Mouse (Mus musculus) cerebellum, adult 2 months (tissue): ENCODE results near the gene Col4a4. TPM values are rescaled to one million over a fixed set of nuclear protein-coding genes. Genes with fewer than 3 reads are reported as not detected.

Experiments used
- DNase-seq, 2 experiments: peaks; one replicate each; pipeline ENCODE4 v3.0.0; 2021
- H3K27ac ChIP-seq: fragments of 200-500 bp; 2 replicates; pipeline ENCODE4 v1.5.1; 2012; ENCODE audit warnings: low read length, control low read depth, inconsistent platforms; ENCODE audit not compliant: insufficient read depth
- H3K27me3 ChIP-seq: fragments of 200-500 bp; 2 replicates; pipeline ENCODE4 v1.6.1; 2012; ENCODE audit warnings: inconsistent platforms, mild to moderate bottlenecking, low read length, moderate library complexity; ENCODE audit not compliant: control insufficient read depth, insufficient read depth
- H3K4me1 ChIP-seq: fragments of 200-500 bp; 2 replicates; pipeline ENCODE4 v1.6.1; 2011; ENCODE audit warnings: low read length; ENCODE audit not compliant: control insufficient read depth, insufficient read depth
- H3K4me3 ChIP-seq: fragments of 200-500 bp; replicated peaks from 2 replicates; pipeline ENCODE3; 2011; ENCODE audit warnings: mild to moderate bottlenecking, low read depth, low read length, control low read depth; ENCODE audit not compliant: insufficient read depth
- CTCF ChIP-seq: fragments of 200-500 bp; IDR thresholded peaks from 2 replicates; pipeline ENCODE4 v1.5.1; 2011; ENCODE audit warnings: low read depth, mild to moderate bottlenecking, control low read depth, low read length, moderate library complexity, borderline replicate concordance; ENCODE audit not compliant: insufficient read depth
- POLR2A ChIP-seq: fragments of 200-500 bp; IDR thresholded peaks from 2 replicates; pipeline ENCODE4 v1.6.1; 2011; ENCODE audit warnings: low read length, control low read depth, borderline replicate concordance; ENCODE audit not compliant: insufficient read depth
- WGBS: fragments of 180-500 bp; shearing (Covaris S2); methylation state at CpG from one replicate; pipeline ENCODE4 v1.1.7; 2018; 5-methylcytosine and 5-hydroxymethylcytosine counted together
- polyA plus RNA-seq: library from polyadenylated mRNA; depleted of rRNA; stranded (reverse); fragments of >200 nt; gene quantifications from 2 replicates; pipeline ENCODE4 v1.2.3, GENCODE M21; 2012

Col4a4 gene
- polyA plus RNA-seq, 1 experiment: 0.39 TPM

DNA sequence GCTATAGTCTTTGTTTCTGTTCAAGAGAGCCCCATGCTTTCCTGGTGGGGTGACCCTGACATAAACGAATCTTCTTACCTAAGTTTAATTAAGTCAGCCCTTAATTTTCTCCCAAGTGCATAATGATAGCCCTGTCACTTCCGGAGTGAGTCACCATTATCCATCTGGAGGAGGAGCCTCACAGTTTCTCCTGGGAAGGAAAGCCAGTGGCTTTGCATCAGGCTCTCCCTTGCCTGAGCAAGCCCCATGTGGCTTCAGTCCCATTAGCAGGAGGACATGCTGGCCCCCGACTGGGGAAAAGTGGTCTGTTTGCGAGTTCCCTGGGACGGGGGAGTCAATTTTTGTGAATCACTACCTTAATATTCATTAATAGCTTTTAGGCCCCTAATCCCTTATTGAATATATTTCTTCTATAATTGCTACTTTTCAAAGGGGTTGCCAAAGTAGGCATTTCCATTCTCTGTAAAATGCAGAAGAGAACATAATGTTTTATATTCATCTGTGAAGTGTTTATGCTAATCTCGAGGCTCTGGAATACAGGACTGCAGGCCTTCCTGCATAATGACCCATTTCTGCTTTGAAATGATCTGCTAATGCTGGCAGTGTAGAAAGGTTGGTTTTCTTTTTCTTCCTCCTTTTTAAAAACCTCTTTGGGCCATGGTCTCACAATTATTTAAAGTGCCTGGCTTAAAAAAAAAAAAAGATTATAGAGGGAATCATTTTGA lies 134.6 kb downstream of the Col4a4 start:
- DNase-seq: no peak
- Histone ChIP-seq H3K4me1 (0 out of 2 replicates have a peak, but pooled peaks cover 2% of the 10 kb centered on the region), H3K4me3 (no peak overlapping the region), H3K27ac (no peak overlapping the region), H3K27me3 (no peaks in the 10 kb centered on the region)
- no peak for TF ChIP-seq POLR2A
- WGBS: 49% methylated on average over 6 of the region's 6 CpGs

DNA sequence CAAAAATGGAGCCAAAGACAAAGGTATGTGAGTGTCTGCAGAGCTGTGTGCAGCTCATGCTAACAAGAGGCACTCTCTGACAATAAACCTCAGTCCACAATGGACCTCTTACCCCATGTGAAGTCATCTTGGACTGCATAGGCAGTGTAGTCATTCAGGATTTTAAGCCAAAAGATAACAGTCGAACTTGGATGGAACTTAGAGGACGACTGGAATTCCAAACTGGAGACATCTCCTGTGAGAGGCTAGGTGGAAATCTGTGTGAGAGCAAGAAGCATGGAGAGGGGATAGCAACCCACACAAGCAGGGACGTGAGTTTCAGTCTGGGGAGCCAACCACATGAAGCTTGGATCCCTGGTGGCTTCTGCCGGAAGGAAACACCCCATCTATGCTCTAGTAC lies 136.8 kb downstream of the Col4a4 start:
- 0 out of 2 replicates have a peak, but pooled peaks cover 2% of the 10 kb centered on the region for H3K4me1 ChIP-seq
- 91% methylated on average over 4 of the region's 4 CpGs for WGBS
- DNase-seq: no peak

DNA sequence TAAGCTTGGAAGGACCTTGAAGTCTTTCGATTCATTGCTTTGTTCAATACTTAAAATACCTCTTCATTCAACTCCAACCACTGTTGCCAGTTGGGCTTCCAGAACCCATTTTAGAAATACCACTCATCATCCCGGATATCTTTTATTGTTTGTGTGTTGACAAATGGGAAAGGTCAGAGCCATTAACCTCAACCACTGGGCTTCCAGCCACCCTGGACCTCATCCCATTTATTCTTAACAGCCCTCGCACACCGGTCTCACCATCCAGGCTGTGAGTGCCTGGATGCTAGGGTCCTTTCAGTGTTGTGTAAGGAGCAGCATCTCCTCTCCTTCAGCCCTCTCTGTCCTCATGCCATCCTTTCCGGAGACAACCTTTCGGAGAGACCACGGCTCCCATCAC lies 140.6 kb downstream of the Col4a4 start:
- H3K4me3 ChIP-seq: no peak overlapping the region
- WGBS: 69% methylated on average over 7 of the region's 7 CpGs
- no peaks in the 10 kb centered on the region for H3K4me1 ChIP-seq
- no peak for TF ChIP-seq CTCF
- no peak for TF ChIP-seq POLR2A
- DNase-seq: no peak
- H3K27me3 ChIP-seq: no peaks in the 10 kb centered on the region
- no peak overlapping the region for H3K27ac ChIP-seq

More for the DNA sequence above, 136.8 kb downstream of the Col4a4 start:
- Histone ChIP-seq H3K27ac (no peak overlapping the region), H3K27me3 (no peaks in the 10 kb centered on the region), H3K4me3 (no peak overlapping the region)
- TF ChIP-seq POLR2A (no peak), CTCF (no peak)

DNA sequence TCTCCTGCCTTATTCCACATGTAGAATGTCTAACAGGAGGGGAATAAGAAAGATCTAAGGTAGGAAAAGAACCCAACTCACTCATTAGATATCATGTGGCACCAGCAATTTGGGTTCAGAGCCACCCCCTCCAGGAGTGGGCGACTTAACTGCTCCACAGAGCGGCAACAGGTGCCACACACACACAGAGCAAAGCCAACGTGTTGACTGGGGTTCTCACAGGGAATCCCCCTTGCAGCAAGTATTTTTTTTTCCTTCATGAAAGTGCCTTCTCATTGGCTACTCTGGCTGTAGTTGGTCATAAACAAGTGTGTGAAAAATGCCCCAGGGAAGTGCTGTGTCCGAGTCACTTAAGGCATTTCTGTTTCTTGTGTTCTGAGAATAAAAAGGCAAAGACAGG lies 143.1 kb downstream of the Col4a4 start:
- H3K4me1 ChIP-seq: no peaks in the 10 kb centered on the region
- DNase-seq: no peak
- no peak overlapping the region for H3K27ac ChIP-seq
- H3K27me3 ChIP-seq: no peaks in the 10 kb centered on the region
- WGBS: 70% methylated on average over 4 of the region's 4 CpGs
- H3K4me3 ChIP-seq: no peak overlapping the region
- TF ChIP-seq POLR2A (no peak), CTCF (no peak)

DNA sequence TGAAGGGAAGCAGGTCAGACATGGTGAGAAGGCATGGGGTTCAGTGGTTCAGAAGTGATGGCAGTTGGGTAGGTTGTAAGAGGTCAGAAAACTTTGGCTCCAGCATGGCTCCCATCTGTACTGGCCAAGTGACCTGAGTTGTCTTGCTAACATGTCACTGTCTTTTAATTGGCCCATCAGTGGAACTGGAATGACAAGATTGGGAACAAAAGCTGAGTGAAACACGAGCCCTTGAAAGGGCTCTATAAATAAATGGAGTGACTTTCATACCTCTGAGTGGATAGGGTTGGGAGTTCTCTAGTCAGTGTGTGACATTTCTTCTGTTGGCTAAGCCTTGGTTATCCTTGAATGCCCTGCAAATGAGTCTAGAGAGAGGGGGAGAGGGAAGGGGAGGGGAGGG lies 146.5 kb downstream of the Col4a4 start:
- Histone ChIP-seq H3K4me3 (no peak overlapping the region), H3K4me1 (no peaks in the 10 kb centered on the region), H3K27me3 (no peaks in the 10 kb centered on the region), H3K27ac (no peak overlapping the region)
- no peak for DNase-seq
- TF ChIP-seq POLR2A: no peak
- TF ChIP-seq CTCF: no peak
- 45% methylated on average over 1 of the region's 1 CpGs for WGBS

DNA sequence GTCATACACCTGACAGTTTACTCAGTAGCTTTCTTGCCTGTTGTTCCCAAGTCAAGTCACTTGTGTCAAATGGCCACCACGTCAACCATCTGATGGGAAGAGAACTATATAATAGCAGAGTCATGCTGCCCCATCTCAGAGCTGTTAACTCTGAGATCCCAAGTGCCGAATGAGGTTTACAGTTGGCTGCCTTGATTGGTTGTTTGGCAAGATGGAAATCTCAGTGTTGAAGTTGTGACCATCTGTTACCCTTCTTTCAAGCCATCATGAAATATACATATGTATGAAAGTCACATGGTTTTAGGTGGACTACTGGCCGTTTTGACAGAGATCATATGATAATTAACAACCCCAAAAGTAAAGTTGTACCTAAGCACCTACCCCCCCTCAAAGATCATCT lies 149.4 kb downstream of the Col4a4 start:
- H3K4me1 ChIP-seq: no peaks in the 10 kb centered on the region
- WGBS: 16% methylated on average over 3 of the region's 3 CpGs
- no peak overlapping the region for H3K27ac ChIP-seq
- no peak overlapping the region for H3K4me3 ChIP-seq
- TF ChIP-seq CTCF: no peak
- TF ChIP-seq POLR2A: no peak
- DNase-seq: no peak
- no peaks in the 10 kb centered on the region for H3K27me3 ChIP-seq

DNA sequence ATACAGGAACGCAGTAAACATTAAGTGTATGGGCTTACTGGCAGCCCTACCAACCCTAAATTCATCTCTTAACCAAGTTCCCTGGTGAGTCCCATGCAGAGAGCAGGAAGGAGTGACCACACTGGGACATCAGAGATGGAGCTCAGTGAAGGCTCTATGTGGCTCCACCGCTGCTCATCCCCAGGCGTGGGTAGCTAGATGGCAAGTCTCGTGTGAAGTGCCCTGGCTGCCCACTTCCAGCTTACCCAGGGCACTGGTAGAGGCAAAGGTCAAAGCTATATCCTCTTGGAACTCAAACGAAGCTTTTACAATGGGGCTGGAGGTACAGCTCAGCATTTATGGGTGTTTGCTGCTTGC lies 153.0 kb downstream of the Col4a4 start:
- TF ChIP-seq POLR2A: no peak
- TF ChIP-seq CTCF: no peak
- H3K4me3 ChIP-seq: no peak overlapping the region
- no peaks in the 10 kb centered on the region for H3K4me1 ChIP-seq
- H3K27ac ChIP-seq: no peak overlapping the region
- DNase-seq: no peak
- WGBS: 71% methylated on average over 5 of the region's 5 CpGs
- H3K27me3 ChIP-seq: no peaks in the 10 kb centered on the region

DNA sequence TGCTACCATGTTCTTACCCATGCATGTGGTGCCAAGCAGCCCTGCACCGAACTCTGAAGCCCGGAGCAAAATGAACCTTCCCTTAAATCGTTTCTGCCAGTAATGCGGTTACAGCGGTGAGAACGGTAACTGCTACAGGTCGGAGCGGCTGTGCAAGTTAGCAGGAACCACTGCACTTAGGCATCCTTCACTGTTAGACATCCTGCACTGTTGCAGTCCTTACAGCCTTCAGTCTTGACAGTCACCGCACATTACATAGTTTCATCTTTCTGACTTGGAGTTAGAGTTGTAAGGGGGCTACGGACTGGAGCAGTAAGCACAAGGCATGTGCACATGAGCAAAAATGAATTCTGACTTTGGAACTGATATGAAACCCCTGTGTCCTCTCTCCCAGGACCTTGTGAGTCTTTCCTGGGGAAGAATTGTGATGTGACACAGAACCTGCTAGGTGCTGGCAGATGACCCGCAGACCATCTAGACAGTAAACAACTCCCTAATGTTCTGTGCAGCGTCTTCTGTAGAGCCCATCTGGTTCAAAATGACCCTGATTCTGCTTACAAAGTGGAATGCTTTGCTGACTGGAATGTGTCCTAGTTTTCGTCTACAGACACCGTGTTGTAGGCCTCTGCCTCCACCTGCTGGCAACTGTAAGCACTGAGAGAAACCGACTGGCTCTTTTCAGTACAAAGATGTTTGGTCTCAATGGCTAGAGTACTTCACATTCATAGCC lies 153.6 kb downstream of the Col4a4 start:
- no peaks in the 10 kb centered on the region for H3K27me3 ChIP-seq
- WGBS: 55% methylated on average over 15 of the region's 15 CpGs
- DNase-seq: peak; percentile 70 to 71

More for the DNA sequence above, 153.6 kb downstream of the Col4a4 start:
- H3K4me1 ChIP-seq: no peaks in the 10 kb centered on the region
- no peak overlapping the region for H3K27ac ChIP-seq
- no peak overlapping the region for H3K4me3 ChIP-seq
- TF ChIP-seq POLR2A (no peak), CTCF (peak; percentile 81)
